Mouse (Mus musculus): ENCODE results near the gene Arid1b. TPM values are rescaled to one million over a fixed set of nuclear protein-coding genes. Genes with fewer than 3 reads are reported as not detected.

The Arid1b gene
- polyA plus RNA-seq, 1 experiment from 2014 or later, result 12.9 TPM

DNA sequence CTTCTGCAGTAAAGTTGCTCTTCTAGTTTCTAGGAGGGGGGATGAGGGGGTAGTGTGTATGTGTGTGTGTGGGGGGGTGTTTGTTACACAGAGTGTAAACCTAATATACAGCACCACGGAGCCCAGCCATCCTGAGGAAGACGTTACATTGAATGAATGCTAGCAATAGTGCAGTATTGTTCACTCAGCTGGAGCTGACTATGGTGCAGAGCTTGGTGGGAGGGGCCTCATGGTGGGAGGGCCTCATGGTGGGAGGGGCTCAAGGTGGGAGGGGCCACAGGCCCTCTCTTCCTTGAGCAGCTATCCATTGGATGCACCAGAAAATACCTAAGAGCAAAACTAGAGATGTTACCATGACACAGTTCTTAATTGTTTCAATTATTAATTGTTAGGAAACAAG lies 182.2 kb downstream of the Arid1b start:
- no peak overlapping the region for H3K4me2 ChIP-seq
- ATAC-seq (replicated peaks; ENCODE audit: low FRiP score), result 0 out of 2 replicates have a peak, but pooled peaks have one; percentile 10

DNA sequence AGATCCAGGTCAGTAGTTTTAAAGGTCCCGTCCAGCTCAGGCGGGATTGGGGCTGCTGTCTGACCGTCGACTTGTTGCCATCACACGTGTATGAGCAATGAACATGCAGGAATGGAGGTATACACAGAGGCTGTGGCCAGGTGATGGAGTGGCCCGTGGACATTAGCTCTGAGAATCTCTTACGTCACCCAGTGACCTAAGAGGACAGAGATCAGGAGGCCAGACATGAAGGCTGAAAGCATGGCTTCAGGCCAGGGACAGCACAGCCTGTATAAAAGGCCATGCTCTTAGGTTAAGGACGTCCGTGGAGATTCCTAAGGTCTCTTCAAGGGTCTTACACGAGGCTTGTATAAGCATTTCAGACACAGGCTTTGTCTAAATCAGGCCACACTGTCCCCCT lies 184.4 kb downstream of the Arid1b start:
- Histone ChIP-seq H3K27me3 (no peaks in the 10 kb centered on the region), H3K4me3 (replicated peaks) (no peak overlapping the region), H3K27ac (peak overlapping the region; percentile 67), H3K36me3 (no peaks in the 10 kb centered on the region), H3K9me3 (replicated peaks) (no peaks in the 10 kb centered on the region), H3K4me1 (peaks cover 52% of the 10 kb centered on the region), H3K9ac (no peak overlapping the region), H3K4me2 (no peak overlapping the region)
- WGBS, result 49% methylated on average over 10 of the region's 10 CpGs
- no peak for ATAC-seq (replicated peaks; ENCODE audit: low FRiP score)

More for the DNA sequence above, 182.2 kb downstream of the Arid1b start:
- Histone ChIP-seq H3K9ac (no peak overlapping the region), H3K4me3 (replicated peaks) (no peak overlapping the region), H3K27ac (no peak overlapping the region), H3K4me1 (peaks cover 63% of the 10 kb centered on the region), H3K27me3 (no peaks in the 10 kb centered on the region), H3K36me3 (no peaks in the 10 kb centered on the region), H3K9me3 (replicated peaks) (no peaks in the 10 kb centered on the region)
- WGBS, result 71% methylated on average over 2 of the region's 2 CpGs

DNA sequence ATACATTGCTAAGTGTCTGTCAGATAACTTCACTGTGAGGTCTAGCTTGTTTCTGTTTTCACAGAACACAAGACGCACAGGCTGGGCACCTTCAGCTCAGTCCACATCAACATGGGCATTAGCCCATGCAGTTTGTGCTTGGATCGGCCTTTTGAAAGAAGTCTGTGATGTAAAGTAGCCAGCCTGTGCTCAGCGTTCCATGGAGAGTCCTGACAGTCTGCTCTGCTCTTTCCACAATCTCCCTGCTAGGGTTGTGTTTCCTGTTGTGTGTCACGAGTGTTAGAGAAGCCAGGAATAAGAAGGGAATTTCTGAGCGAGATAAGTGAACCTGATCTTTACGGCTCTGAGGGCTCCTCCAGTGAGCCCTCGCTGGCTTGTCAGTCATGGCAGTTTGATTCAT lies 184.9 kb downstream of the Arid1b start:
- 17% methylated on average over 7 of the region's 7 CpGs for WGBS
- ATAC-seq (replicated peaks; ENCODE audit: low FRiP score), result peak; percentile 38
- peak overlapping the region; percentile 67 for H3K27ac ChIP-seq

DNA sequence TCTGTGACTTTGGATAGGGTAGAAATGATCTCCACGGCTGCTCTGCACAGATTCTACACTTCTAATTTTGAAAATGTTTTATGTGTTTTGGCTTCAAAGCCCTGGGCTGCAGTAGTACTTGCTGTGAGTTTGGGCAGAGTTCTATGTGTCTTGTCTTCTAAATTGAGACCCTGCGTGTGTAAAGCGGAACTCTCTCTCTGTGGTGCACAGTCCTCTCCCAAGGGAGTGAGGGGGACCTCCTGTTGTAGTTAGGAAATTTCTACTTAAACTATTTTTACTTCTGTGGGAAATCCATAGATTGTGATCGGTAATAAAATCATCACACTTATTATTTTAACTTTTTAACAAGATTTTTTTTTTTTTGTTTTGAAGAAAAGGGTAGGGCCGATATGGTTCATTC lies 185.3 kb downstream of the Arid1b start:
- Histone ChIP-seq H3K9ac (no peak overlapping the region), H3K4me3 (replicated peaks) (no peak overlapping the region), H3K9me3 (replicated peaks) (no peaks in the 10 kb centered on the region), H3K36me3 (no peaks in the 10 kb centered on the region), H3K27me3 (no peaks in the 10 kb centered on the region), H3K4me2 (no peak overlapping the region), H3K27ac (peak overlapping the region; percentile 67), H3K4me1 (peaks cover 52% of the 10 kb centered on the region)
- 56% methylated on average over 5 of the region's 5 CpGs for WGBS
- no peak for ATAC-seq (replicated peaks; ENCODE audit: low FRiP score)

More for the DNA sequence above, 184.9 kb downstream of the Arid1b start:
- Histone ChIP-seq H3K9ac (no peak overlapping the region), H3K4me3 (replicated peaks) (no peak overlapping the region), H3K4me2 (no peak overlapping the region), H3K27me3 (no peaks in the 10 kb centered on the region), H3K36me3 (no peaks in the 10 kb centered on the region), H3K9me3 (replicated peaks) (no peaks in the 10 kb centered on the region), H3K4me1 (peaks cover 52% of the 10 kb centered on the region)

DNA sequence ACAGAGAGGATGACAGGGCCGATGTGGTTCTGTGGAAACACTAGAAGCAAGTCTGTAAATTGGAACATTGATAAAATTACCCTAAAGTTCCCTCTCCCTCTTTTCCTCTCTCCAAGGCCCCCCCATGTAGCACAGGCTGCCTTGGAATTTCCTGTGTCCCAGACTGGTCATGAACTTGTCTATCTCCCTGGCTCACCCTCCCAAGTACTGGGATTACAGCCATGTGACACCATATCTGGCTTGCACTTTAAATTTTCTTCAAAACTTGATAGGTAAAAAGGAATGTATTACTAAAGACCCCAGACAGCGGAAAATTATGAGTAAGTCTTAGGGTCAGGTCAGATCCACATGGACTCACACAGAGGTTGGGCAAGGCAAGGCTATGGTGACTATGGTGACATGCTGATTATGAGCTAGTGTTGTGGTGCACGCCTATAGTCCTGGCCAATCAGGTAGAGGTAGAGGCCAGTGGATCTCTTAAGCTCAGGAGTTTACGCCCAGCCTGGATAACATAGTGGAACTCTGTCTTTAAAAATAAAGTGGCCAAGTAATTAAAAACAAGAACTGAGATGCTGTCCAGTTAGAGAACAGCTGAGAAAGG lies 185.9 kb downstream of the Arid1b start:
- Histone ChIP-seq H3K9ac (no peak overlapping the region), H3K4me3 (replicated peaks) (no peak overlapping the region), H3K27me3 (no peaks in the 10 kb centered on the region), H3K4me1 (peaks cover 50% of the 10 kb centered on the region), H3K36me3 (no peaks in the 10 kb centered on the region), H3K27ac (no peak overlapping the region; the same call in 1 of the 2 replicates), H3K9me3 (replicated peaks) (no peaks in the 10 kb centered on the region), H3K4me2 (no peak overlapping the region)
- peak; percentile 65; the same call in 1 of the 2 replicates for ATAC-seq (replicated peaks; ENCODE audit: low FRiP score)
- 76% methylated on average over 4 of the region's 4 CpGs for WGBS

DNA sequence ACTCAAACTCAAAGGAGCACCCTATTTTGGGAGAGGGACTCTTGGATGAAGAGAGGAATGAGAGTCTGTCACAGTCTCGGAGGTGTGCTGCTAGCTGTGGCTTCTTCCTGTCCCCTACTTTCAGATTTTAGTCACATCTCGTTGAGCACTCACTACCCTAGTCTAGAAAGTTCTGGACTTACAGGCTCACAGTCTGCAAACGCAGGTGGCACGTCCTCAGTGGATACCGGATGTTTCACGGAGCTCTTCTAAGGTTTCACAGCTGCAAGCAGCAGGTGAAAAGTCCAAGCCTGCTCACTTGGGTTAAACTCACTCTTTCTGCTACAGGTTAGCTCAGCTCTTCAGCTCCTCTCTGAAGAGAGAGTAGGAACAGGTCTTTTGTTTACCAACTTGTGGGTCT lies 186.8 kb downstream of the Arid1b start:
- no peaks in the 10 kb centered on the region for H3K27me3 ChIP-seq
- no peaks in the 10 kb centered on the region for H3K36me3 ChIP-seq
- peaks cover 43% of the 10 kb centered on the region for H3K4me1 ChIP-seq
- WGBS, result 60% methylated on average over 6 of the region's 6 CpGs
- H3K9me3 ChIP-seq (replicated peaks), result no peaks in the 10 kb centered on the region
- ATAC-seq (replicated peaks; ENCODE audit: low FRiP score), result no peak
- no peak overlapping the region for H3K9ac ChIP-seq
- H3K4me3 ChIP-seq (replicated peaks), result no peak overlapping the region
- peak overlapping the region; percentile 28 for H3K27ac ChIP-seq
- no peak overlapping the region for H3K4me2 ChIP-seq

DNA sequence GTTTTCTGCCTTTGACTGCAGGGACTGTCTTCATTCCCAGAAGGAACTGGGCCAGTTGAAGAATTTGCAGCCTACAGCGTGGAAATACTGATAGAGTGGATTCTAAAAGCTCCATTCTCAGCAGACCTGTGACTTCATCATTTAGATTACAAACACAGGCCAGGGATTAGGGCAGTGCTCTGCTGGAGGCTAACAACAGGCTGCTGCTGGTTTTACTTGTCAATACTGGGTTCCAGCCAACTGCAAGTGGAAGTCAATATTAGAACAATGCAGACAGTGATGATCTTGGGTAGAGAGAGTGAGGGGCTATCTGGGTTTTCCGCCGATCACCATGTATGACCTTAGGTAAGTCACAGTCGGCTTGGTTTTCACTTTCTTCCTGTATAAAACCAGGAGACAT lies 188.4 kb downstream of the Arid1b start:
- Histone ChIP-seq H3K36me3 (no peaks in the 10 kb centered on the region), H3K4me3 (replicated peaks) (no peak overlapping the region)
- 90% methylated on average over 4 of the region's 4 CpGs for WGBS

DNA sequence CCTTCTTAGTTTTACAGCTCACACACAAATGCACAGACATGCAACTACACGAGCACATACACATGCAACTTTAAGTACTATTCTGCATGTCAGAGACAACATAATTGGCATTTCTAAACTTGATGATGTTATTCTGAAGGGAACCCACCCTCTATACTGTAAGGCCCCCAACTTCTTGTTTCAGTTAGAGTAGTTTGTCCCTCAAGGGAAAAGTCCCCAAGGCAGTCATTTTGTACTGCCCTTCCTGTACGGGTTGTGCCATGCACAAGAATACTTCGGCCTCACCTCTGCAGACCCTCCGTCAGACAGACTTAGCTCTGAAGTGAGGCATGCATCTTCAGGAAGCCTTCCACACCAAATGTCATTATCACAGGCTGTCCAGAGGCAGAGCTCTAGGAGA lies 191.4 kb downstream of the Arid1b start:
- Histone ChIP-seq H3K4me3 (replicated peaks) (no peak overlapping the region), H3K27me3 (no peaks in the 10 kb centered on the region), H3K36me3 (no peaks in the 10 kb centered on the region), H3K9me3 (replicated peaks) (no peaks in the 10 kb centered on the region), H3K27ac (no peak overlapping the region), H3K4me2 (no peak overlapping the region), H3K4me1 (peaks cover 23% of the 10 kb centered on the region), H3K9ac (no peak overlapping the region)
- no peak for ATAC-seq (replicated peaks; ENCODE audit: low FRiP score)
- WGBS, result 76% methylated on average over 4 of the region's 4 CpGs

More for the DNA sequence above, 188.4 kb downstream of the Arid1b start:
- no peak overlapping the region for H3K9ac ChIP-seq
- H3K4me2 ChIP-seq, result no peak overlapping the region
- ATAC-seq (replicated peaks; ENCODE audit: low FRiP score), result no peak
- peaks cover 40% of the 10 kb centered on the region for H3K4me1 ChIP-seq
- no peaks in the 10 kb centered on the region for H3K9me3 ChIP-seq (replicated peaks)
- H3K27ac ChIP-seq, result no peak overlapping the region
- H3K27me3 ChIP-seq, result no peaks in the 10 kb centered on the region

DNA sequence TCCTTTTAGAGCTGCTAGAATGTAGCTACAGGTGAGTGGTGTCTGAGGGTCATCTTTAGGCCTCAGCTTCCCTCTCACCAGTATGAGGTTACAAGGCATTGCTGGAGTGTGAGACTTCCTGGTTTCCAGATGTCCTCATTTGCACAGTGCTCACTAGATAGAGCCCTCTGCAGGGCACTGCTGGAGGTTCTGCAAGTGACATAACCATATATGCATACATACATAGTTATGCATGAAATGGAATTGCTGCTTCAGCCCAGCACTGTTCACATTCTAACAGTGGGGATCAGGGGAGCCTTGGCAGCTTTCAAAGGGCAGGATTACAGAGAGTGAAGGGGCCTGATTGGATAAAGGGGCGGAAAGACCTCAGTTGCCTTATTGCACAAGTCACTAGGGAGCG lies 193.4 kb downstream of the Arid1b start:
- no peaks in the 10 kb centered on the region for H3K27me3 ChIP-seq
- ATAC-seq (replicated peaks; ENCODE audit: low FRiP score), result no peak
- H3K27ac ChIP-seq, result no peak overlapping the region
- WGBS, result 81% methylated on average over 2 of the region's 2 CpGs
- peaks cover 24% of the 10 kb centered on the region for H3K4me1 ChIP-seq
- no peaks in the 10 kb centered on the region for H3K9me3 ChIP-seq (replicated peaks)
- H3K9ac ChIP-seq, result no peak overlapping the region
- no peaks in the 10 kb centered on the region for H3K36me3 ChIP-seq
- H3K4me2 ChIP-seq, result no peak overlapping the region
- H3K4me3 ChIP-seq (replicated peaks), result no peak overlapping the region

DNA sequence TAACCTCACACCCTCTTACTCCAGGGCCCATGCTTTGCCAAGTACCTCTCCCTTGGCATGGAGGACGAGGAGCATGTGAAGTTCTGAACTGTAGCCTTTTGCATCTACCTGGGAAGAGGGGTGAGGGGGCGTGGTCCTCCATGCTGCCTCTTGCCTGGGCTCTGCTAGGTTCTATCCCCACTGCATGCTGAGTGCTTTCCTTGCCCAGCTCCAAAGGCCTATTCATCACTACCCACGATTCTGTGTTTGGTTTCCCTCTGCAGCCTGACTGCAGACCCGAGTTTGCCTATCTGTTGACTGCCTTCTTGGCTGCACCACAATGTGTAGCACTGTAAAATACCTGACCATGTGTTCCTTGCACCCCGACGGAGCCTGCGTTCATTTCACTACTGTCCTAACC lies 194.3 kb downstream of the Arid1b start:
- H3K4me1 ChIP-seq, result peaks cover 24% of the 10 kb centered on the region
- WGBS, result 81% methylated on average over 7 of the region's 7 CpGs
- no peaks in the 10 kb centered on the region for H3K36me3 ChIP-seq
- H3K9me3 ChIP-seq (replicated peaks), result no peaks in the 10 kb centered on the region
- no peak overlapping the region for H3K4me3 ChIP-seq (replicated peaks)
- no peaks in the 10 kb centered on the region for H3K27me3 ChIP-seq
- ATAC-seq (replicated peaks; ENCODE audit: low FRiP score), result no peak
- no peak overlapping the region for H3K9ac ChIP-seq
- no peak overlapping the region for H3K27ac ChIP-seq
- no peak overlapping the region for H3K4me2 ChIP-seq

DNA sequence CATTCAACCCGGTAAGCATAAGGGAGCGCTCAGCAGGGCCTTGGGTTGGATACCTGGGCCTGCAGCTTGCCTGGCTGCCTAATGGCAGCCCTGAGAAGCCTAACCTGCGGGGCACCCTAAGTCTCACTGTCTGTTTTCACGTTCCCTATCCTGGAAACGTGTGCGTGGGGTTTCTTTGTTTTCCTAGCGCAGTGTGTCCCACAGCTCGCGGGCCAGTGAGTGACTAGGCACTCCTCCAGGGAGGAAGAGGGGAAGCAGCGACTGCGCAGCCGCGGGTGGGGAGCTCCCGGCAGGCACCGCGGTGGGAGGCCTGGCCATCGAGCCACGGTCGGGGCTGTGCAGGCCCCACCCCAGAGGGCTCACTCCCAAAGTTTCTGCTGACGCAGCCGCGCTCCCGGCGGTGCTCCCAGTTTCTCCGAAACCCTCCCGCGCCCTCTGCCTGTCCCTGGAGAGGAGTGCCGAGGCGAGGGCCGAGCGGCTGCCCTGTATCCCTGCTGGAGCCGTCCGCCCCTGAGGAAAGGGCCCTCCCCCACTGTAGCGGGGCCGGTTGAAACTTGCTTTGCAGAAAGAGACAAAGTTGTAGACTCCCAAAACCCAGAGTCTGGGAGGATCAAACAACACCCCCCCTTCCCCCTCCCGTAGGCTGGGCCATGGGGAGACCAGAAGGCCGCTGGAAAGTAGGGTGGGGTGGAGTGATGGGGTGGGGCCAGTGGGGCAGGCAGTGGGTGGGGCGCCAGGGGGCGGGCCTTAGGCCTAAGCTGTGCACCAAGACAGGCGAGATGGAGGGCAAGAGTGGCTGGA lies 195.6 kb downstream of the Arid1b start:
- Histone ChIP-seq H3K27me3 (no peaks in the 10 kb centered on the region), H3K4me2 (peak overlapping the region; percentile 77), H3K4me3 (replicated peaks) (peak overlapping the region; percentile 56), H3K9ac (peak overlapping the region; percentile 67), H3K9me3 (replicated peaks) (no peaks in the 10 kb centered on the region), H3K36me3 (no peaks in the 10 kb centered on the region), H3K4me1 (peaks cover 36% of the 10 kb centered on the region), H3K27ac (peak overlapping the region; percentile 100)
- 1% methylated on average over 40 of the region's 40 CpGs for WGBS
- ATAC-seq (replicated peaks; ENCODE audit: low FRiP score), result peak; percentile 98

DNA sequence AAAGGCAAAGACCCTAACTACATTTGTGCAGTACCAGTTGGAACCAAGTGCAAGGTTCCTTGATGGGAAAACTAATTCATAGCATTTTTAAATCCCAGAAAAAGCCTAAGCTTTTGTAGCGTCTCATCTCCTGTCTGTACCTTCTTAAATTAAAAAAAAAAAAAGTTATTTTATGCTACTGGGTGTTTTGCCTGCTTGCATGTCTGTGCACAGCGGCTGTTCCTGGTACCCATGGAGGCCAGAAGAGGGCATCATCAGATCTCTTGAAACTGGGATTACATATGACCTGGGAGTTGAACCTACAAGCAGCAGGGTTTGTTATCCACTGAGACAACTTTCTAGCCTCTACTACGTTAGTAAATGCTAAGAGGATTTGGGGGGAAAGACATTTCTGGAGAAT lies 196.2 kb downstream of the Arid1b start:
- Histone ChIP-seq H3K36me3 (no peaks in the 10 kb centered on the region), H3K4me2 (peak overlapping the region; percentile 77), H3K27me3 (no peaks in the 10 kb centered on the region), H3K9ac (peak overlapping the region; percentile 67), H3K4me3 (replicated peaks) (peak overlapping the region; percentile 56), H3K9me3 (replicated peaks) (no peaks in the 10 kb centered on the region), H3K27ac (peak overlapping the region; percentile 100), H3K4me1 (peaks cover 41% of the 10 kb centered on the region)
- ATAC-seq (replicated peaks; ENCODE audit: low FRiP score), result peak; percentile 1; the same call in 1 of the 2 replicates
- 26% methylated on average over 3 of the region's 3 CpGs for WGBS
